Comparison of ENCODE assay signal across 19 mouse cellular contexts in the genomic region with DNA sequence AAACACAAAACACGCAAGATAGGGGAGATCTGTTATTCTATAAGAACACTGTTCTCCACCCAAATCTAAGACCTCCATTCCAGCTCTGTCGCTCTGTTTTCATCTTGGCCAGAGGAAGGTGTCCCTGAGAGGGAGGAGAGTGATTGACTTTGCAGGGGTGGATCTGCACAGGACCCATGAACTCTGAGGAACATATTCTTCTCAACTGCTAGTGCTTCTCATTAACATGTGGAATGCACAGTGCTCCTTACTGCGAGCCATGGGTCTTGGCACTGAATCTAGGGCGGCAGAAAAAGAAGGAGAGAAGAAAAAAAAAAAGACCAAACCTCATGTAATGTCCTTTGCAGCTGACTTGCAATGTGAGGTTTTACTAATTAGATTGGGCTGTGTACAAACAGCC. TPM values are rescaled to one million over a fixed set of nuclear protein-coding genes. Genes with fewer than 3 reads are reported as not detected.
A peak's percentile ranks its signal among the peaks of the same experiment; 100 is the strongest.
DNase-seq lines count a peak whose midpoint lies in the region; ATAC-seq and TF ChIP-seq lines count a peak whose summit lies in the region.
"Had no signal": no experiment of that assay in that cellular context is flagged by ENCODE, and none has a peak within 500 bp of the region (broad histone marks: within the 10 kb centered on the region; RNA-seq: fewer than 3 reads in every experiment).

No protein-coding gene starts in this region.

- no peaks in the 10 kb centered on the region for H3K4me1 ChIP-seq in hindbrain, embryonic 15.5 days (replicated peaks)
- H3K4me1 ChIP-seq in hindbrain, embryonic 14.5 days (replicated peaks; ENCODE audit: control insufficient read depth, insufficient read depth, low read length): no peaks in the 10 kb centered on the region
- H3K4me1 ChIP-seq in lung, embryonic 14.5 days (ENCODE audit: insufficient read depth): peaks cover 5% of the 10 kb centered on the region; the same call in 1 of the 2 replicates
- H3K4me1 ChIP-seq: forebrain, embryonic 12.5 days; liver, embryonic 15.5 days; megakaryocyte, embryonic 14.5 days had no signal

- DNase-seq in cerebellum, adult 9-11 months: peak; percentile 18
- no peak for DNase-seq in hindbrain, embryonic 14.5 days (ENCODE audit: low spot score)
- DNase-seq in lung, embryonic 14.5 days: no peak
- DNase-seq in lung, adult 18-20 months: no peak
- DNase-seq in Muller cell, postnatal 12 days (ENCODE audit: inconsistent ontology term): peak; percentile 27
- DNase-seq in right cerebral cortex, postnatal 14 days: no peak
- DNase-seq: adrenal gland, adult 8-10 months; layer of hippocampus, adult 9-11 months; spleen, adult 18-20 months; thymus, postnatal 14 days had no signal

- H3K27ac ChIP-seq in hindbrain, embryonic 15.5 days (replicated peaks): peak overlapping the region; percentile 45
- no peak overlapping the region for H3K27ac ChIP-seq in hindbrain, embryonic 14.5 days
- peak overlapping the region; percentile 54; the same call in 1 of the 2 replicates for H3K27ac ChIP-seq in lung, embryonic 14.5 days (ENCODE audit: low read depth)
- H3K27ac ChIP-seq: forebrain, embryonic 12.5 days; limb, embryonic 13.5 days; liver, embryonic 15.5 days had no signal

- WGBS in hindbrain, embryonic 15.5 days: 66% methylated on average over 4 of the region's 4 CpGs
- WGBS in hindbrain, embryonic 14.5 days: 84% methylated on average over 4 of the region's 4 CpGs
- WGBS in lung, embryonic 14.5 days: 50% methylated on average over 4 of the region's 4 CpGs

- H3K9me3 ChIP-seq in hindbrain, embryonic 15.5 days: no peaks in the 10 kb centered on the region
- no peaks in the 10 kb centered on the region for H3K9me3 ChIP-seq in hindbrain, embryonic 14.5 days (ENCODE audit: control insufficient read depth, low read length)
- H3K9me3 ChIP-seq in lung, embryonic 14.5 days (ENCODE audit: low read depth, low read length): peaks cover 7% of the 10 kb centered on the region; the same call in 1 of the 2 replicates
- H3K9me3 ChIP-seq: forebrain, embryonic 12.5 days; liver, embryonic 15.5 days had no signal

- ATAC-seq in cerebellum, adult (ENCODE audit: insufficient number of reproducible peaks, low FRiP score, low TSS enrichment): no peak
- ATAC-seq in hindbrain, embryonic 15.5 days (ENCODE audit: low FRiP score, low read depth): peak; percentile 27; the same call in 1 of the 2 replicates
- no peak for ATAC-seq in hindbrain, embryonic 14.5 days (ENCODE audit: low FRiP score)
- peak; percentile 63 for ATAC-seq in lung, embryonic 14.5 days (ENCODE audit: insufficient read depth)
- ATAC-seq: inflammation-experienced regulatory T-cells, adult 6 months; midbrain, embryonic 16.5 days had no signal

- H3K9ac ChIP-seq in hindbrain, embryonic 15.5 days: no peak overlapping the region
- H3K9ac ChIP-seq in hindbrain, embryonic 14.5 days: no peak overlapping the region
- no peak overlapping the region for H3K9ac ChIP-seq in lung, embryonic 14.5 days
- H3K9ac ChIP-seq: forebrain, embryonic 12.5 days; limb, embryonic 13.5 days; liver, embryonic 15.5 days had no signal

- no peak for TF ChIP-seq CTCF in lung, embryonic 14.5 days (IDR thresholded peaks at IDR 0.05; ENCODE audit: low read depth)

- H3K4me3 ChIP-seq in hindbrain, embryonic 15.5 days: no peak overlapping the region
- H3K4me3 ChIP-seq in hindbrain, embryonic 14.5 days (replicated peaks; ENCODE audit: low read length): no peak overlapping the region
- H3K4me3 ChIP-seq in lung, embryonic 14.5 days (ENCODE audit: low read depth, low read length): no peak overlapping the region
- H3K4me3 ChIP-seq: forebrain, embryonic 12.5 days; limb, embryonic 13.5 days; liver, embryonic 15.5 days; megakaryocyte, embryonic 14.5 days had no signal

- H3K4me2 ChIP-seq in hindbrain, embryonic 15.5 days: no peak overlapping the region
- no peak overlapping the region for H3K4me2 ChIP-seq in hindbrain, embryonic 14.5 days (replicated peaks)
- 0 out of 2 replicates have a peak overlapping the region, but pooled peaks have one; percentile 4 for H3K4me2 ChIP-seq in lung, embryonic 14.5 days
- H3K4me2 ChIP-seq: forebrain, embryonic 12.5 days; limb, embryonic 13.5 days; liver, embryonic 15.5 days had no signal

- no peaks in the 10 kb centered on the region for H3K27me3 ChIP-seq in hindbrain, embryonic 15.5 days
- H3K27me3 ChIP-seq in hindbrain, embryonic 14.5 days (ENCODE audit: control insufficient read depth, insufficient read depth, low read length): no peaks in the 10 kb centered on the region
- H3K27me3 ChIP-seq in lung, embryonic 14.5 days (ENCODE audit: insufficient read depth, low read length): no peaks in the 10 kb centered on the region
- H3K27me3 ChIP-seq: CH12.LX; forebrain, embryonic 12.5 days; limb, embryonic 13.5 days; liver, embryonic 15.5 days; megakaryocyte, embryonic 14.5 days had no signal

- H3K36me3 ChIP-seq in hindbrain, embryonic 15.5 days: no peaks in the 10 kb centered on the region
- H3K36me3 ChIP-seq in hindbrain, embryonic 14.5 days (replicated peaks; ENCODE audit: control insufficient read depth, insufficient read depth): no peaks in the 10 kb centered on the region
- 0 out of 2 replicates have a peak, but pooled peaks cover 2% of the 10 kb centered on the region for H3K36me3 ChIP-seq in lung, embryonic 14.5 days (ENCODE audit: insufficient read depth)
- H3K36me3 ChIP-seq: forebrain, embryonic 12.5 days; liver, embryonic 15.5 days had no signal

RNA-seq across cellular contexts. Expression of a gene that starts 9.4 kb away (rescaled TPM):
- 1.2 and 1.3 TPM in 2 replicates for polyA plus RNA-seq in hindbrain, embryonic 15.5 days (2015; fragmentation: Nextera tagmentation; extraction: Ambion mirVana)
- 0.62 and 0.64 TPM in 2 replicates for polyA plus RNA-seq in hindbrain, embryonic 14.5 days (2014; fragmentation: Nextera tagmentation; extraction: Ambion mirVana)
- polyA plus RNA-seq in lung, embryonic 14.5 days (2014; fragmentation: Nextera tagmentation; extraction: Ambion mirVana): 16.4 and 17.6 TPM in 2 replicates

Comparison
In these comparisons a context has a peak if more than half of its experiments do, and no peak if none do; other contexts are left out.
1. ATAC-seq: peak in hindbrain, embryonic 15.5 days (single experiment) and lung, embryonic 14.5 days (single experiment); none in cerebellum, adult (single experiment) and hindbrain, embryonic 14.5 days (single experiment).
2. DNase-seq: peak in cerebellum, adult 9-11 months (single experiment) and Muller cell, postnatal 12 days (single experiment); none in hindbrain, embryonic 14.5 days (single experiment), lung, embryonic 14.5 days (single experiment), lung, adult 18-20 months (0 of 2) and right cerebral cortex, postnatal 14 days (single experiment).